Mouse (Mus musculus) limb, embryonic 10.5 days (tissue): ENCODE data around the gene Zfp638. TPM values are rescaled to one million over a fixed set of nuclear protein-coding genes. Genes with fewer than 3 reads are reported as not detected.
"Not testable (repeated sequence)": the region's sequence is repeated elsewhere in the genome, so short reads cannot be mapped to it uniquely, and the experiment has no call there.

Experiments
- DNase-seq: peaks from one replicate; pipeline ENCODE4 v3.0.0-alpha.2; 2017; ENCODE audit warnings: low spot score
- H3K27ac ChIP-seq: fragments of 300-500 bp; sonication (generic); 2 replicates; pipeline ENCODE4 v1.5.1; 2016; ENCODE audit warnings: mild to moderate bottlenecking
- H3K27me3 ChIP-seq: fragments of 300-500 bp; sonication (generic); 2 replicates; pipeline ENCODE4 v1.6.1; 2016; ENCODE audit warnings: low read depth, mild to moderate bottlenecking; ENCODE audit not compliant: poor library complexity, severe bottlenecking
- H3K36me3 ChIP-seq: fragments of 300-500 bp; sonication (generic); 2 replicates; pipeline ENCODE4 v1.6.1; 2016; ENCODE audit warnings: mild to moderate bottlenecking, moderate library complexity
- H3K4me1 ChIP-seq: fragments of 300-500 bp; sonication (generic); 2 replicates; pipeline ENCODE4 v1.6.1; 2016
- H3K4me3 ChIP-seq: fragments of 300-500 bp; sonication (generic); 2 replicates; pipeline ENCODE4 v1.5.1; 2016; ENCODE audit warnings: mild to moderate bottlenecking, moderate library complexity
- H3K9me3 ChIP-seq: fragments of 300-500 bp; sonication (generic); replicated peaks from 2 replicates; pipeline ENCODE4 v1.6.1; 2016; ENCODE audit warnings: mild to moderate bottlenecking
- WGBS: fragments of 180-500 bp; shearing (Covaris S2); methylation state at CpG from one replicate; pipeline ENCODE4 v1.1.7; 2016; 5-methylcytosine and 5-hydroxymethylcytosine counted together
- polyA plus RNA-seq: library from polyadenylated mRNA; unstranded; fragments of >200 nt; fragmentation: Nextera tagmentation; extraction: Ambion mirVana; gene quantifications from 2 replicates; pipeline ENCODE4 v1.2.1, GENCODE M21; 2016

Zfp638 gene
- polyA plus RNA-seq, 1 experiment from 2014 or later, result 69.6 TPM

- Histone ChIP-seq H3K4me1 (peaks cover 11% of the 10 kb centered on the region), H3K36me3 (no peaks in the 10 kb centered on the region), H3K27me3 (peaks cover 45% of the 10 kb centered on the region), H3K9me3 (no peaks in the 10 kb centered on the region), H3K4me3 (no peak overlapping the region), H3K27ac (no peak overlapping the region)
- DNase-seq, result no peak
- 85% methylated on average over 3 of the region's 3 CpGs for WGBS
These were observed 155.1 kb downstream of the Zfp638 start for GRCm38 (mm10) chr6:84021990-84022389.

- H3K36me3 ChIP-seq, result no peaks in the 10 kb centered on the region
- 87% methylated on average over 3 of the region's 3 CpGs for WGBS
- H3K4me3 ChIP-seq, result no peak overlapping the region
- peaks cover 15% of the 10 kb centered on the region; the same call in 1 of the 2 replicates for H3K27me3 ChIP-seq
- H3K4me1 ChIP-seq, result no peaks in the 10 kb centered on the region
- H3K9me3 ChIP-seq, result no peaks in the 10 kb centered on the region
- no peak for DNase-seq
- no peak overlapping the region for H3K27ac ChIP-seq
These were observed 158.7 kb downstream of the Zfp638 start for GRCm38 (mm10) chr6:84025636-84026035.

GRCm38 (mm10) chr6:84028791-84029190 lies 161.9 kb downstream of the Zfp638 start:
- no peaks in the 10 kb centered on the region for H3K4me1 ChIP-seq
- no peak for DNase-seq
- H3K27ac ChIP-seq, result no peak overlapping the region
- H3K27me3 ChIP-seq, result no peaks in the 10 kb centered on the region
- H3K9me3 ChIP-seq, result no peaks in the 10 kb centered on the region
- no peak overlapping the region for H3K4me3 ChIP-seq
- no peaks in the 10 kb centered on the region for H3K36me3 ChIP-seq

- 91% methylated on average over 7 of the region's 7 CpGs for WGBS
- no peaks in the 10 kb centered on the region for H3K4me1 ChIP-seq
- H3K27ac ChIP-seq, result no peak overlapping the region
- H3K27me3 ChIP-seq, result no peaks in the 10 kb centered on the region
- no peak for DNase-seq
- H3K4me3 ChIP-seq, result no peak overlapping the region
- no peaks in the 10 kb centered on the region for H3K36me3 ChIP-seq
- H3K9me3 ChIP-seq, result no peaks in the 10 kb centered on the region
These were observed 162.9 kb downstream of the Zfp638 start for GRCm38 (mm10) chr6:84029775-84030174.

- H3K36me3 ChIP-seq, H3K4me3 ChIP-seq, DNase-seq, H3K27me3 ChIP-seq, H3K9me3 ChIP-seq, H3K27ac ChIP-seq, H3K4me1 ChIP-seq: not testable (repeated sequence)
- 80% methylated on average over 5 of the region's 5 CpGs for WGBS
These were observed 165.6 kb downstream of the Zfp638 start for GRCm38 (mm10) chr6:84032516-84032915.

Other genes with a start within 250 kb of the Zfp638 start
- not detected in 2 replicates for gene Clec4f, start 210.9 kb upstream of the Zfp638 start, polyA plus RNA-seq
- gene Cd207, start 189.3 kb upstream of the Zfp638 start, polyA plus RNA-seq, result not detected in 2 replicates
- 6.3 and 10.7 TPM in 2 replicates for gene Vax2, start 155.8 kb upstream of the Zfp638 start, polyA plus RNA-seq
- not detected in 2 replicates for gene Atp6v1b1, start 124.1 kb upstream of the Zfp638 start, polyA plus RNA-seq
- 0.16 and 0.28 TPM in 2 replicates for gene Ankrd53, start 104.5 kb upstream of the Zfp638 start, polyA plus RNA-seq
- gene Tex261, start 91.3 kb upstream of the Zfp638 start, polyA plus RNA-seq, result 82.9 and 83.5 TPM in 2 replicates
- 16.9 and 23.6 TPM in 2 replicates for gene Nagk, start 72.1 kb upstream of the Zfp638 start, polyA plus RNA-seq
- 17.6 and 20.8 TPM in 2 replicates for gene Paip2b, start 35.4 kb upstream of the Zfp638 start, polyA plus RNA-seq
- 11.1 and 14.6 TPM in 2 replicates for gene Dysf, start 141.5 kb downstream of the Zfp638 start, polyA plus RNA-seq